Mouse (Mus musculus): Measurements from ENCODE around the gene Vmn2r2.

Gene Vmn2r2

DNA sequence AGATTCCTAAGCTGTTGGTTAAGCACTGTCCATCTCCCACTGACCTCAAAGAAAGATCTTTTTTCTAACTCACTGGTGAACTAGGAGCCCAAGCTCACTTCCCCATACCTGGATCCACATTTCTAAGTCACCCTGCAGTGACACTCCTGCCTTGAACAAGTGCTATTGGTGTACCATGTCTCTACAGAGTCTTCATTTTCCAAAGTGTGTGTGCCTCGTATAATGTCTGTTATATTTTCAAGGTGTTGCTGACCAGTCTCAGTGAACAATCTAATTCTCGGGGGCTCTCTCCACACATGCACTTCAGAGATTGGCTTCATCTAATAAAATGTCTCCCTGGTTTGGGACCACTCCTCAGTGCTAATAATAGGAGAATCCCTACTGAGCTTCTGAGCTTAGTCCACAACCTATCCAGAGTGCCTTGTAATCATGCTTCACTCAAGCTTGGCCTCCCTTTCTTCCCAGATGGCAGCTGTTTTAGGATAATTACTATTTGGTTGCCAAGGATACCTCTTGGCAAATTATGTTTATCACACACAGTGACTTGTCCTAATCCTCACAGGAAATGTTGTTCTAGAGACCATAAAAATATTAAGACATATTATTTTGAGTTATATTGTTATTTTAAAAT, at the start of gene Vmn2r2:
Vmn2r2 (minus strand) TSS at position 51 of the 631 bp plus-strand sequence.
- no peak for DNase-seq (ENCODE audit: low read depth)

DNA sequence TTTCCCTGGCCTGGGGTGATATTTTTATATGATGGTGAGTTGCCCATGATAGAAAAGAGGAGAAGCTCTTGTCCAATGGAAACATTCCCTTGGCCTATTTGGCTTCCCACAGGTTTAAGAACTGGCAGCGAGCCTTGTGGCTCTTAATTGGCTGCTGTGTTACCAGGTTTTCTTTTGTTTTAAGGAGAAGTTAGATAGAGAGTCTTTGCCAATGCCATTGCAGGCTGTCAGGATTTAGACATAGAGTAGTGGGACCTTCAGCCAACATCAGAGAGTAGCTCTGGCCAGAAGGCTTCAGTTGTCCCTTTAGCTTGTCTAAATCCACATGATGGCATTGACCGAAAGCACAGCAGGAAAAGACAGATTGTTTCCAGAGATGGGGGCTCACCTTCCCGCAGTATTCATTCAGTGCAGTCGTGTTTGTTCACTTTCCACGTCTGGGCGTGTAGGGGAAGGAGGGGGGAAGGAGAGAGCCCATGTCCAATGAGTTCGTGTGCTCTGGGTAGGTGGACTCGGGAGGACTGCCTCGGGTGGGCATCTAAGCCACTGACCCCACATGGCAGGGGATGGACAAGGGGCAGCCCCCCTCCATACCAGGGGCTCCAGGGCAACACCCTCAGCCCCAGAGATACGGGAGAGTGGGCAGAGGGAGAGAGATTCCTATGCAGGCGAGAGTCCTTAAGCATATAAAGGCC, 28.2 kb downstream of the Vmn2r2 start:
- DNase-seq (ENCODE audit: low read depth), result no peak

DNA sequence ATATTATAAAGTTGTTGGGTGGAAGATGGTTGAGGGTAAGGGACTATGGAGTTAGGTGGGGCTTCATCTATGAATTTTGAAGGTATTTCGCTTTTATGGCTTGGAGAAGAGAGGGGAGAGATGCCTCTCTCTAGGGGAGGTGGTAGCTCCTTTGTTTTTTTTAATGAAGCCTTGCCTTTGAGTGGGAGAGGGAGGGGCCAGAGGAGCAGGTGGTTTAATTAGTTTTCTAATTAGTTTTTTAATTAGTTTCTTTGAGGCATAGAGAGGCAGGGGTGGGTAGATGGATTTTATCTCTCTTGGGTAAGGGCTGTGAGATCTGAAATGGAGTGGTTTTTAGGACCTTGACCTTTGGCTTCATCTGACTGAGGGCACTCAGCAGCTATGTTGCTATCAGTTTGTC, 29.0 kb downstream of the Vmn2r2 start:
- DNase-seq (ENCODE audit: low read depth), result no peak

DNA sequence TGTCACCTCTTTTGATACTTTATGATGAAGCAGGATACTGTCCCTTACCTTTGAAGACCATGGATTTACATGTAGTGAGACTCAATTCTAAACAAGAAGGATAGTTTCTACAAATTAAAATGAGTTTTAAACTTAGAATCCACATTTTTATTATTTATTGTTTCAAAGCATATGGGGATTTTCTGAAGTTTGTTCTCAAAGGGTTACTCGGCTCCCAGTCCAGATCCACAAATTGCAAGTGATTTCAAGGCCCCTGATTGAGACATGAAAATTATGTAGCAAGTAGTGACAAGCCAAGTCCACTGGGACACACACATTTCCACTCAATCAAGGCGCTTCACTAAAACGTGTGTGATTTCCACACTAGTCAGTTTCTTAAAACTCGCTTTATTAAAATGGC, 60.5 kb downstream of the Vmn2r2 start, which contains the start of gene Vmn2r1:
Vmn2r1 (plus strand) TSS at position 301 of the 400 bp plus-strand sequence.
- no peak for DNase-seq (ENCODE audit: low read depth)
